10 mouse cellular contexts compared by ENCODE assay signal in the genomic region with DNA sequence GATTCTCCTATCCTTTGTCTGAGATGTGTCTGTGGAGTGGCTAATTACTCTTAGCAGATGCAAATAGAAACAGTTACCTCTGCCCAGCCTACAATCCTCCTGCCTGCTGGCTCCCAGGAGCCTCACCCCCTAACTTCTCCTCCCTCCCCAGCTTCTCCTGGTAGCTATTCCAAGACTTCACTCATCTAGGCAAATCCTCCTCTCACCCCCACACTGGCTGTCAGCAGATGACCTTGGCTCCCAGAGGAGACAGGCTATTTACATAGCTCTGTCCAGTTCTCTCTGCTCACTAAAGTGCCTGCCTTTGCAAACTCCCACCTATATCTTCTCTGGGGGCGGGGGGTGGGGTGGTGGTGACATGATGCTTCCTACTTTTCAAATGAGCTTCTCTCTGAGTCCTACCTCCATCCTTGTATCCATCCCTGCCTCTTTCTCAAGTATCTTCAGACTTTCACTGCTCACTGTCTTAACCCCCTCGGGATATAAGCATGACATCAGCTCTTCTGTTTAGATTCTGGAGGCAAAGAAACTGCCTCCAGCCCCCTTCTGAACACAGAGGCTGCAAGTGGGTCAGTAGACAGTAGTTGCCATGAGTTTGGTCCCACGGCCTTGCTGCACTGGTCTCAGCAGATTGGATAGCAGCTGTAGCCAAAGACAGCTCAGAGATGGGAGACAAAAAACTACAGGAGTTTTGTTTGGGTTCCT. TPM values are rescaled to one million over a fixed set of nuclear protein-coding genes. Genes with fewer than 3 reads are reported as not detected.
DNase-seq lines count a peak whose midpoint lies in the region; ATAC-seq and TF ChIP-seq lines count a peak whose summit lies in the region.
"Had no signal": no experiment of that assay in that cellular context is flagged by ENCODE, and none has a peak within 500 bp of the region (broad histone marks: within the 10 kb centered on the region; RNA-seq: fewer than 3 reads in every experiment).

No protein-coding gene starts in this region.

- no peaks in the 10 kb centered on the region for H3K9me3 ChIP-seq in heart, embryonic 13.5 days

- H3K4me1 ChIP-seq in heart, embryonic 13.5 days = peaks cover 23% of the 10 kb centered on the region

- peak overlapping the region; percentile 70; the same call in 1 of the 2 replicates for H3K27ac ChIP-seq in left cerebral cortex, adult 2 months
- peak overlapping the region; percentile 72 for H3K27ac ChIP-seq in heart, embryonic 13.5 days (replicated peaks)

- no peak for TF ChIP-seq CTCF in left cerebral cortex, adult 2 months (IDR thresholded peaks at IDR 0.05)

- H3K4me3 ChIP-seq in left cerebral cortex, adult 2 months = no peak overlapping the region
- H3K4me3 ChIP-seq in heart, embryonic 13.5 days = no peak overlapping the region

- WGBS in heart, embryonic 13.5 days = 19% methylated on average over 3 of the region's 3 CpGs

- no peaks in the 10 kb centered on the region for H3K36me3 ChIP-seq in heart, embryonic 13.5 days

- peak; percentile 87 for DNase-seq in heart, adult 11 months
- no peak for DNase-seq in heart, postnatal 36 days
- peak in 1 of 2 experiments; percentile 24 for DNase-seq in left cerebral cortex, adult 2 months (ENCODE audit: extremely low spot score in 1 of 2, low spot score in 2 of 2)
- DNase-seq in left cerebral cortex, postnatal 4 days = no peak
- DNase-seq in ES-CJ7 (ENCODE audit: low read depth, low spot score) = peak; percentile 61
- DNase-seq in lung, postnatal 4 days = no peak
- DNase-seq: kidney, postnatal 4 days; liver had no signal

- intact Hi-C loops in heart, postnatal 36 days (cut with DNase I) = loop anchor here (5.0 kb wide), 1 partner anchor 404 kb away; no protein-coding TSS in a partner anchor
- intact Hi-C loops in left cerebral cortex, adult 2 months (cut with DNase I) = loop anchor here (5.0 to 10.0 kb wide), 6 partner anchors 61 to 404 kb away; partner anchors contain the start of gene Fbxl3
- intact Hi-C loops in left cerebral cortex, postnatal 4 days (cut with DNase I) = loop anchor here (5.0 kb wide), 2 partner anchors 124 to 174 kb away; partner anchors contain the start of gene Mycbp2

- ATAC-seq in heart, embryonic 13.5 days (ENCODE audit: extremely low read depth, insufficient number of reproducible peaks, low FRiP score, low TSS enrichment) = peak; percentile 42; the same call in 1 of the 2 replicates

- H3K4me2 ChIP-seq in heart, embryonic 13.5 days = peak overlapping the region; percentile 50

- H3K9ac ChIP-seq in heart, embryonic 13.5 days = no peak overlapping the region

- H3K27me3 ChIP-seq in heart, embryonic 13.5 days (replicated peaks) = no peaks in the 10 kb centered on the region

RNA-seq across cellular contexts. Expression of gene Scel, which starts 41.9 kb away (rescaled TPM):
- under 1 TPM; 0.16 to 0.56 TPM for total RNA-seq in heart, postnatal 36 days (2021)
- total RNA-seq in left cerebral cortex, adult 2 months (2021) = 1 to 10 TPM in 1 of 2 experiments, under 1 TPM in 1; 0.95 to 1.1 TPM
- total RNA-seq in left cerebral cortex, postnatal 4 days (2021) = under 1 TPM; 0.46 to 0.56 TPM
- polyA plus RNA-seq in heart, embryonic 13.5 days (2015; fragmentation: Nextera tagmentation; extraction: Ambion mirVana) = 0.13 and 0.21 TPM in 2 replicates
- total RNA-seq: midbrain, postnatal 0 days had no signal

Comparison
In these comparisons a context has a peak if more than half of its experiments do, and no peak if none do; other contexts are left out.
1. DNase-seq: peak in heart, adult 11 months (single experiment) and ES-CJ7 (single experiment); none in heart, postnatal 36 days (0 of 2), left cerebral cortex, postnatal 4 days (single experiment) and lung, postnatal 4 days (0 of 2).